Mouse (Mus musculus): ENCODE results near the gene Glipr1. TPM values are rescaled to one million over a fixed set of nuclear protein-coding genes. Genes with fewer than 3 reads are reported as not detected.

Glipr1 gene
- polyA plus RNA-seq, 1 experiment from 2014 or later, result 1.5 TPM

- no peak for ATAC-seq (ENCODE audit: insufficient read depth)
Measured at GRCm38 (mm10) chr10:111960459-111960858, 42.0 kb downstream of the Glipr1 start.

DNA sequence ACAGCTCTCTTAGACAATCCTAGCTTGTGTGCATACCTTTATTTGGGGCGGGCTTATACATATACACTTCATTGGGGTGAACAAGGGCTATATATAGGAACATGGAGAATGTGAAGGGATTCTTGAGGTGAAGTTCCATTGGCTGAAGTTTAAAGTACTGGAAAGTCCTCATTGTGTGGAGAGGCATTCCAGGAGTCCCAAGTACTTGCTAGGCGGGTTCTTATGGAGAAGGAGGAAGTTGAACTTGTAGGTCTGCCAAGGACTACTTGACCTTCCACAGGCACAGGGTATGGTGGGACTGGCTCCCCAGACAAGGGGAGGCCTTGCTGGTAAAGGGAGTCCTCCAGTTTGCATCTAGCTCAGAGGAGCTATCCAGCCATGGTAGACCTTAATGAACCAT lies 43.1 kb downstream of the Glipr1 start:
- H3K36me3 ChIP-seq (ENCODE audit: insufficient read depth), result no peaks in the 10 kb centered on the region
- DNase-seq (peak; percentile 71), ATAC-seq (ENCODE audit: insufficient read depth) (peak; percentile 87)
- no peak for TF ChIP-seq CTCF (IDR thresholded peaks at IDR 0.05; ENCODE audit: low read depth)
- H3K4me3 ChIP-seq (ENCODE audit: low read depth, low read length), result no peak overlapping the region
- no peak overlapping the region for H3K9ac ChIP-seq
- no peaks in the 10 kb centered on the region for H3K27me3 ChIP-seq (ENCODE audit: insufficient read depth, low read length)
- 0 out of 2 replicates have a peak, but pooled peaks cover 2% of the 10 kb centered on the region for H3K4me1 ChIP-seq (ENCODE audit: insufficient read depth)
- H3K27ac ChIP-seq (ENCODE audit: low read depth), result no peak overlapping the region; the same call in 1 of the 2 replicates
- WGBS, result 54% methylated on average over 2 of the region's 2 CpGs
- no peaks in the 10 kb centered on the region for H3K9me3 ChIP-seq (ENCODE audit: low read depth, low read length)
- no peak overlapping the region for H3K4me2 ChIP-seq

More at GRCm38 (mm10) chr10:111960459-111960858, 42.0 kb downstream of the Glipr1 start:
- Histone ChIP-seq H3K27ac (ENCODE audit: low read depth) (no peak overlapping the region), H3K36me3 (ENCODE audit: insufficient read depth) (no peaks in the 10 kb centered on the region), H3K9ac (no peak overlapping the region), H3K4me3 (ENCODE audit: low read depth, low read length) (no peak overlapping the region), H3K4me1 (ENCODE audit: insufficient read depth) (0 out of 2 replicates have a peak, but pooled peaks cover 2% of the 10 kb centered on the region), H3K4me2 (no peak overlapping the region), H3K9me3 (ENCODE audit: low read depth, low read length) (no peaks in the 10 kb centered on the region), H3K27me3 (ENCODE audit: insufficient read depth, low read length) (no peaks in the 10 kb centered on the region)
- no peak for TF ChIP-seq CTCF (IDR thresholded peaks at IDR 0.05; ENCODE audit: low read depth)
- DNase-seq, result peak; percentile 17
- 54% methylated on average over 6 of the region's 6 CpGs for WGBS

- no peak for TF ChIP-seq CTCF (IDR thresholded peaks at IDR 0.05; ENCODE audit: low read depth)
- Histone ChIP-seq H3K27ac (ENCODE audit: low read depth) (no peak overlapping the region), H3K4me1 (ENCODE audit: insufficient read depth) (0 out of 2 replicates have a peak, but pooled peaks cover 2% of the 10 kb centered on the region), H3K36me3 (ENCODE audit: insufficient read depth) (no peaks in the 10 kb centered on the region), H3K9me3 (ENCODE audit: low read depth, low read length) (no peaks in the 10 kb centered on the region), H3K27me3 (ENCODE audit: insufficient read depth, low read length) (no peaks in the 10 kb centered on the region), H3K4me3 (ENCODE audit: low read depth, low read length) (no peak overlapping the region), H3K9ac (no peak overlapping the region), H3K4me2 (no peak overlapping the region)
- ATAC-seq (ENCODE audit: insufficient read depth), result no peak
- no peak for DNase-seq
- 38% methylated on average over 4 of the region's 4 CpGs for WGBS
Measured at GRCm38 (mm10) chr10:111958046-111958421, 44.4 kb downstream of the Glipr1 start.

GRCm38 (mm10) chr10:111957271-111958045 lies 45.0 kb downstream of the Glipr1 start:
- no peak overlapping the region for H3K9ac ChIP-seq
- no peaks in the 10 kb centered on the region for H3K36me3 ChIP-seq (ENCODE audit: insufficient read depth)
- H3K27me3 ChIP-seq (ENCODE audit: insufficient read depth, low read length), result no peaks in the 10 kb centered on the region
- H3K9me3 ChIP-seq (ENCODE audit: low read depth, low read length), result no peaks in the 10 kb centered on the region
- H3K27ac ChIP-seq (ENCODE audit: low read depth), result no peak overlapping the region
- DNase-seq (peak; percentile 93), ATAC-seq (ENCODE audit: insufficient read depth) (peak; percentile 33; the same call in 1 of the 2 replicates)
- H3K4me2 ChIP-seq, result no peak overlapping the region
- peak; percentile 92 for TF ChIP-seq CTCF (IDR thresholded peaks at IDR 0.05; ENCODE audit: low read depth)
- WGBS, result 45% methylated on average over 10 of the region's 10 CpGs
- 0 out of 2 replicates have a peak, but pooled peaks cover 2% of the 10 kb centered on the region for H3K4me1 ChIP-seq (ENCODE audit: insufficient read depth)
- H3K4me3 ChIP-seq (ENCODE audit: low read depth, low read length), result no peak overlapping the region

GRCm38 (mm10) chr10:111955836-111956235 lies 46.6 kb downstream of the Glipr1 start:
- DNase-seq, result no peak
- no peak overlapping the region for H3K4me3 ChIP-seq (ENCODE audit: low read depth, low read length)
- no peaks in the 10 kb centered on the region for H3K9me3 ChIP-seq (ENCODE audit: low read depth, low read length)
- H3K4me2 ChIP-seq, result no peak overlapping the region
- WGBS, result 83% methylated on average over 2 of the region's 2 CpGs
- no peak overlapping the region for H3K27ac ChIP-seq (ENCODE audit: low read depth)
- 0 out of 2 replicates have a peak, but pooled peaks cover 2% of the 10 kb centered on the region for H3K4me1 ChIP-seq (ENCODE audit: insufficient read depth)
- H3K27me3 ChIP-seq (ENCODE audit: insufficient read depth, low read length), result no peaks in the 10 kb centered on the region
- ATAC-seq (ENCODE audit: insufficient read depth), result no peak
- H3K36me3 ChIP-seq (ENCODE audit: insufficient read depth), result no peaks in the 10 kb centered on the region
- TF ChIP-seq CTCF (IDR thresholded peaks at IDR 0.05; ENCODE audit: low read depth), result no peak
- H3K9ac ChIP-seq, result no peak overlapping the region

- Histone ChIP-seq H3K9ac (no peak overlapping the region), H3K27me3 (ENCODE audit: insufficient read depth, low read length) (no peaks in the 10 kb centered on the region), H3K4me1 (ENCODE audit: insufficient read depth) (no peaks in the 10 kb centered on the region), H3K36me3 (ENCODE audit: insufficient read depth) (no peaks in the 10 kb centered on the region), H3K9me3 (ENCODE audit: low read depth, low read length) (no peaks in the 10 kb centered on the region), H3K4me3 (ENCODE audit: low read depth, low read length) (no peak overlapping the region), H3K4me2 (no peak overlapping the region), H3K27ac (ENCODE audit: low read depth) (no peak overlapping the region)
- no peak for TF ChIP-seq CTCF (IDR thresholded peaks at IDR 0.05; ENCODE audit: low read depth)
- DNase-seq (no peak), ATAC-seq (ENCODE audit: insufficient read depth) (no peak)
- WGBS, result 63% methylated on average over 4 of the region's 4 CpGs
Measured at GRCm38 (mm10) chr10:111949008-111949407, 53.4 kb downstream of the Glipr1 start.

DNA sequence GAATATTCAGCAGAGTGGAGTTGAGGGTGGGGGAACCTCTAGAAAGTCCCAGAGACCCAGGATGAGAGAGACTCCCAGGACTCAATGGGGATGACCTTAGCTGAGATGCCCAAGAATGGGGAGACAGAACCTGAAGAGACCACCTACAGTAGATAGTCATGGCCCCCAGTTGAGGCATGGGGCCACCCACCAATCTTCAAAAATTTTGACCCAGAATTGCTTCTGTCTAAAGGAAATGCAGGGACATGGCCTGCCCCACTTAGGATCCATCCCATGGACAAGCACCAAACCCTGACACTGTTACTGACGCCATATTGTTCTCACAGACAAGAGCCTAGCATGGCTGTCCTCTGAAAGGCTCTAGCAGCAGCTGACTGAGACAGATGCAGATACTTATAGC lies 54.4 kb downstream of the Glipr1 start:
- 95% methylated on average over 1 of the region's 1 CpGs for WGBS
- DNase-seq (no peak), ATAC-seq (ENCODE audit: insufficient read depth) (no peak)
- no peak overlapping the region for H3K27ac ChIP-seq (ENCODE audit: low read depth)
- no peaks in the 10 kb centered on the region for H3K36me3 ChIP-seq (ENCODE audit: insufficient read depth)
- no peaks in the 10 kb centered on the region for H3K4me1 ChIP-seq (ENCODE audit: insufficient read depth)
- no peak overlapping the region for H3K9ac ChIP-seq
- TF ChIP-seq CTCF (IDR thresholded peaks at IDR 0.05; ENCODE audit: low read depth), result no peak
- no peaks in the 10 kb centered on the region for H3K9me3 ChIP-seq (ENCODE audit: low read depth, low read length)
- no peak overlapping the region for H3K4me3 ChIP-seq (ENCODE audit: low read depth, low read length)
- H3K4me2 ChIP-seq, result no peak overlapping the region
- H3K27me3 ChIP-seq (ENCODE audit: insufficient read depth, low read length), result no peaks in the 10 kb centered on the region
